Mouse (Mus musculus): ENCODE data around the gene Hsf5.

Hsf5 gene

GRCm38 (mm10) chr11:87616790-87617474 lies at the start of gene Hsf5:
Gene Hsf5 (plus strand): TSS chr11:87617164.
- no peak for DNase-seq

- no peak for DNase-seq
Observed at GRCm38 (mm10) chr11:87568255-87568953, 48.6 kb upstream of the Hsf5 start, which contains the start of gene Sept4. Gene Sept4 (plus strand): TSS chr11:87568903.

- DNase-seq = no peak
Observed at GRCm38 (mm10) chr11:87570743-87571142, 46.2 kb upstream of the Hsf5 start.

GRCm38 (mm10) chr11:87571361-87571950 lies 45.5 kb upstream of the Hsf5 start:
- DNase-seq = no peak

DNA sequence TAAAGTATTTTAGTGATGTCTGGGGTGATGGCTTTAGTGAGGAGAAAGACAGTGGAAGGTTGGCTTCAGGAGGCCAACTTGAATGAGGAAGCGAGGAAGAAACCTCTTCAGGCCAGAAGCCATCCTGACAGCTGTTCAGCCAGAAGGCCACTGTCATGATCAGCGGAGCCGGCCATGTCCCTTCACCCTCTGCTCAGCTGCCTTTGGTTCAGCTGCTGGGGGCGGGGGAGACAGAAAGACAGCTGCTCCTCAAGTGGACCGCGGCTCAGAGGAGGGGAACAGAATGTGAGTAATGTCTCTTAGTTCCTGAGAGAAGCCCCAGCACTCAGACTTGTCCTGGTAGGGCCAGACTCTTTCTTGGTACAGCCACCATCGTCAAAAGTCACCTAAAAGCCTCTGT lies 43.2 kb upstream of the Hsf5 start:
- no peak for DNase-seq

DNA sequence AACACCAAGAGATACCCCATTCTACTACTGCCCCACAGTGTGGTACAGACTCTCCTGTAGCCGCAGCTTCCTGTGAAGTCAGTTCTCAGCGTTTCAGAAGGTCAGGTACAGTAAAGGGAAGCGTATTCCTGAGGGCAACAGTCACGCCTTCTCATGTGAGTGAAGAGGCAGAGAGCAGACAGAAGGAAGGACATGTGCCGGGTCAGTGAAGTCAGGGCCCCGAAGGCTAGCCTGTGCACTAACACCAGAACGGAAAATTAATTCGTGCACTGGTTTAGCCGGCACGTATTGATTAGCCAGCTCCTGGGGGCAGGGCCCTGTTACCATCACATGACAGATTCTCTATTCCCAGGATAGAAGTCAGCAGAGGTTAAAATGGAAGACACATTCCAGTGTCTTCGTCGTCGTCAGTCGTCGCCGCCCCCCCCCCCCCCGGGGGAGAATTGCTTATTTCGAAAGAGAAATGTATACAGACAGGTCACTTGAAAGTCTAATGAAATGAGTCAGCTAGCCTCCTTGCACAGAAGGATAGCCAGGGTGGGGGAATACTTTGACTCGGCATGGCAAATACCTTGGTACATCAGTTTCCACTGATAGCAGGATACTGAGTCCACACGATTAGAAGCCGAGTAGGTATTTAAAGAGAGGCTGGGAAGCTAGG lies 42.3 kb upstream of the Hsf5 start:
- DNase-seq = no peak

DNA sequence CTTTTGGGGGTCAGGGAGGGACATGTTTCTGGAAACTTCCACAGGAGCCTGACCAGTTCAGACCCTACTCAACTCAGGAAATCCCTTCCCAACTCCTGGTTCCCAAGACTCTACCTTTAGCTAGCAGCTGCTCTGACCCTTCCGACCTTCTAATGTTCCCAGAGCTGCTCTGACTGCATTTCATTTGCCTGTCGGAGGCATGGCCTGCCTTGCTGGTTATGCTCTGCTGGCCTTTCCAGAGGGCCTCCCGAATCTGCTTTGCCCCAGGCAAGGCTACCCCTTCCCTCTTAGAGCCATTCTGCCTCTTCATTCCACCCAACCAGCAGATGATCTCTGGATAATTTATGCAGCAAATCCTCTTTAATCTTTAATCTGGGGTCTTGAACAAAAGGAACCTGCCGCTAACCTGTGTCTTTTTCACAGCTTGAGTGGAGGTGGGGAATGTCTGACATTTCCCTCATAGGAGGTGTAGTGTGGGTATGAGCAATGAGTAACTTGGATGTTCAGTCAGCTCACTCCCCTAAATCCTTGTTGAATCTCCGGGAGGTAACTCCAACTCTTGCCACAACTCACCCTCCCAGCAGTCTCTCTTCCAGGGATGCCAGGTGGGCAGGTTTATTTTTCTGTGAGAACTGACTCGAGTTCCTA lies 39.2 kb upstream of the Hsf5 start:
- DNase-seq = no peak

- peak; percentile 65 to 77 for DNase-seq
Observed at GRCm38 (mm10) chr11:87578249-87578962, 38.6 kb upstream of the Hsf5 start.

DNA sequence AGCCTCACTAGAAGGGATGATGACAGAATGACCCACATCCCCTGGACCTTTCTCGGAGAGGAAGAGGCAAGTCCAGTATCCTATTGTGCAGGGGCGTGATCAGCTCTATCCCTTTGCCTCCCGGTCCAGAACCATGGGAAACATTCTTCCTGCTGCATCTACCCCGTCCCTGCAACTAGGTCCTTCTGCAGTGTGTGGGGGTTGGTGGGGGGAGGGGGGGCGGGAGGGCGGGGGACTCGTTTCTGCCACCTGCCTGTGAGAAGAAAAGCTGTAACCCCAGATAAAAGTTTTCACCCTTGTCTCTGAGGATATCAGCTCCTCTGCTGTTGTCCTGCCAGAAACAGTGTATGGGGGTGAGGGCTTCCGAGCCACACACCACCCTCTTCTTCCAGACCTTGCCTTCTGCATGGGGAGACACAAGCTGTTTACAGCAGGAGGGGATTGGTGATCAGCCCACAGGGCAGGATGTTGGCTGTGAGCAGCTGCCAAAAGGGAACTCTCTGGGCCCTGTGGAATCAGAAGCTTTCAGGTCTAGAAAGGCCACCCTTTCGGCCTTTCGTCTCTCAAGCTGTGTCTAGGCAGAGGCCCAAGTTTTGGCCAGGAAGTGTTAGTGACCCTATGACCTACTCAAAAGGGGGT lies 37.9 kb upstream of the Hsf5 start:
- DNase-seq = peak; percentile 48 to 68

DNA sequence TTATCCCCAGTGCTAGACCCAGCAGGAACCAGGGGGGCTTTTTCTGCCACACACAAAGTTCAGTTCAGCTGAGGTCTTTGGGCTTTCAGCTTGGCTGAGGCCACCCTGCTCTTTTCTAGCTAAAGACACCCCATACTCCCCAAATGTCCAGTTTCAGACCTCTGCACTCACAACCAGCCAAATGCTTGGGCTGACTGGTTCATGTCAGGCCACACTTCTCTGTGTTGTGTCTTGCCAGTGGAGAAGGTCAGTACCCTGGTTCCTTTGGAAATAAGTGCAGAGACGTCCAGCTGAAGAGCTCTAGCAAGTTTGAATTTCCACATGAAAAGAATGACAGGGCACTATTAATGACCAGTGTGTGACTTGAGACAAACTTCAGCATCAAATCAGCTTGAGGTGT lies 37.3 kb upstream of the Hsf5 start:
- peak; percentile 60 for DNase-seq

GRCm38 (mm10) chr11:87580543-87581085 lies 36.4 kb upstream of the Hsf5 start:
- DNase-seq = no peak

GRCm38 (mm10) chr11:87581161-87581865 lies 35.7 kb upstream of the Hsf5 start:
- no peak for DNase-seq

DNA sequence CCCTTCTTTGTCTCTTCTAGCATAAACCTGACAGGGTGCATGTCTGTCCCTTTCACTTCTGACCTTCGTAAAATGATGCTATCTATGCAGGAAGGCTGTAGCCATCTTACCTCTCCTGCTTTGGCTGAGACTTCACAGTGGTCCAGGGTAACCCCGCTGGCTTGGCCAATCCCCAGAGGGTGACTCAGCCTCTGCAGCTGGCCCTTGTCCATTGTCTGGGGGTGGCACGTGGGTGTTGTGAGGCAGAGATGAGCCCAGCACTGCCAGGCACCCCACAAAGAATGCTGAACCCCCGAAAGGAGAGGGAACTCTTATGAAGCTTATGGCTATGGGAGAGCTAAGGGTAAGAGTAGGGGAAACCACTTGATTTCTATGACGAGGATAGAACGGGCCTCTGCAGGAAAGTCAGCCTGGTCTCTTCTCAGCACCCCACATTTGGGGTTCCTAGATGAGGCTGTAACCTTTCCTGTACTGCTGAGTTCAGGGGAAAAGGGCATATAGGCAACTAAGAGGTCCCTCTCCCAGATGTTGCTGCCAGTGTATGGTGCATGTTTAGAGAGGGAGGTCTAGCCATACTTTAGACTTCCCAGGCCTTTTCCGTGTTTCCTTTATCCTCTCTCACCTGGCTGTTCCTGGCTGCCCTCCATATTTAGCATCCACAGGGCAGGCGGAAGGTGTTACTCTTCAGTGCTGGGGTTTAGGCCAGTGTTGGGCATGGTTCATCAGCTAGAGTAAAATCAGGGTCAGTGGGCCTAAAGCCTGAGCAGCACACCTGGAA lies 34.8 kb upstream of the Hsf5 start:
- no peak for DNase-seq

DNA sequence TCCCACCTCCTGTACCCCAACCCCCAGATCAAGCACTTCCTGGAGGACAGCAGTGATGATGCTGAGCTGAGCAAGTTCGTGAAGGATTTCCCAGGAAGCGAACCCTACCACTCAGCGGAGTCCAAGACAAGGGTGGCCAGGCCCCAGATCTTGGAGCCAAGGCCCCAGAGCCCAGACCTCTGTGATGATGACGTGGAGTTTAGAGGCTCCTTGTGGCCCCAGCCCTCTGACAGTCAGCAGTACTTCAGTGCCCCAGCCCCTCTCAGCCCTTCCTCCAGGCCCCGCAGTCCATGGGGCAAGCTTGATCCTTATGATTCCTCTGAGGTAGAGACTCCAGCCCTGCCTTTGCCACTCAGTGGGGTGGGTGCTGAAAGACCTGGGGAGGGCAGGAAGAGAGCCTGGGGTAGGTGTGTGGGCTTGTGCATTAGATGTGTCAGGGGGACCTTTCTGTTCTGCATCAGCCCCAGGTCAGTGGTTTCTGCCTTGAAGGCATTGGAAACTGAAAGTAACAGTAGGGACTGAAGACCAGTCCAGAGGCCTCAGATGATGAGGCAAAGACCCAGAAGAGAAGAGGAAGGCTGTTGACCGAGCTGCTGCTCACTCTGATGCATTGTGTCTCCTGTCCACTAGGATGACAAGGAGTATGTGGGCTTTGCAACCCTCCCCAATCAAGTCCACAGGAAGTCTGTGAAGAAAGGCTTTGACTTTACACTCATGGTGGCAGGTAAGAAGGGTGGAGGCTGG lies 33.5 kb upstream of the Hsf5 start:
- no peak for DNase-seq

DNA sequence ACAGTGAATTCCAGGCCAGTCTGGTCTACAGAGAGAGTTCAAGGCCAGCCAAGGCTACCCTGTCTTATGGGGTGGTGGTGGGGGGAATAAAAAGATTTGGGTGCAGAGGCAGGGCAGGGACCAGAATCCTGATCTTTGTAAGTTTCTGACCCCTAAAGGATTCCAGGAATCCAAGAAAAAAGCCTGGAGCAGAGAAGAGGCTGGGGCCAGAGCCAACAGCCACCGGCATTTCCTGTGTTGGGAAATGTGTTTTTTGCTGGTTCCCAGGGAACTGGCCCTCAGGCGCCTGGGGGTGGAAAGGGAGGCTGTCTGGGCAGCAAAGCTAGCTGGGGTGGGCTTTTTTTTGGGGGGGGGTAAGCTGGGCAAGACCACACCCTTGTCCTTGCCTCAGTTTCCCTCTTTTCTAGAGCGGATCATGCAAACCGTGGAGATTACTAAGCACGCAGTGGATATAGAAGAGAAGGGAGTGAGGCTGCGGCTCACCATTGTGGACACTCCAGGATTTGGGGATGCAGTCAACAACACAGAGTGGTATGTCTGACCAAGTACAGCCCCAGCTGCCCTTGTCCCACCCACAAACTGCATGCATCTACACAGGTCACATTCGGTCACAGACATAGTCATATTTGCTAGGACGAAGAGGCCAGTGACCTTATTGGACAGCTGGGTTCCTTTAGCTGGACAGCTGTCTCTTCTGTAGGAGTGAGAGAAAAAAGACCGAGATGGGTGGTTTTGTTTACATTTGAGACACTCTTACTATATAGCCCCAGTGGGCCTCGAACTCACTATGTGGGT lies 32.1 kb upstream of the Hsf5 start:
- DNase-seq = peak; percentile 56 to 68

DNA sequence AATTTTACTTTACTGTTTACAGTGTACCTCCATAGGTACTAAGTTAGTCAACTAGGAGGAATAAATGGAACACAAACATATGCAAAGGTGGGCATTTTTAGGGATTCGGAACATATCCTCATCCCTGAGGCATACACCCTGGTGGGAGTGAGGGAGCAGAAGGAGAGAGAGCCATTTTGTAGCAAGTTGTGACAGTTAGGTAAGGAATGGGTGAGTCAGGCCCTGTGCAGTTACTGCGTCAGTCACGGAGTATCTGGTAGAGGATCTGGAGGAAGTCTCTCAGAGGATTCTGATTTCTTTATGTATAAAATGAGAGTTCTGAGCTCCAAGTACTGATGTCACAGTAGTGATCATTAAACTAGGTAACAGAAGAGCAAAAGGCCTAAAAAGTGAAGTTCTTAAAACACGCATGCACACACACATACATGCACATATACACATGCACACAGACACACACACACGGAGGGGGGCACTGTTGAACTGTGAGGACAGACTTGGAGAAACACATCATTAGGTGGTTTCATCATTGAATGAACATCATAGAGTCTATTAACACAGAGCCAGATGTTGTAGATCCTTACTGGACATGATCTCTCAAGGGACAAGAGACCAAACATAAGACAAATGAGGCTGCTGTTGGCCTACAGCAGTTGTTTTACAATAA lies 29.6 kb upstream of the Hsf5 start:
- no peak for DNase-seq

GRCm38 (mm10) chr11:87589605-87590004 lies 27.4 kb upstream of the Hsf5 start:
- no peak for DNase-seq

All from lung, adult 18-20 months (tissue).